Mouse (Mus musculus): ENCODE measurements around the gene Cd69.

Gene Cd69

DNA sequence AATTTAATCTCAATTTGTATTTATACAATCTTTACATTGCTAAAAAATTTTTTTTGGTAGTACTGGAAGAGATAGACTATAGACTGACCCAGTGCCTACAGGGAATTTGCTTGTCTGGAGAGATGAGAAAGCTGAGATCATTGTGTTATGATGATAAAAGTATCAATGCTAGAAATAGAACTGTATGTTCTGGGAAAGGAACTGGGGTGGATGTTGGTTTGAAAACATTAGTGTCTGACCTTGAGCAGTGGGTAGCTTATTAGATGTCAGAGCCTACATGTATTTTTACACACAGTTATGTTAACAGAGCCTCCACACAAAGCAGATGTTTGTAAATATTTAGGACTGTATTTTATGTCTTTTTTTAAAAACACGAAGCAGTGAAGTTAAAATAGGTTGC is 51.1 kb downstream of the Cd69 start:
- DNase-seq (ENCODE audit: low spot score in 2 of 2): no peak

DNA sequence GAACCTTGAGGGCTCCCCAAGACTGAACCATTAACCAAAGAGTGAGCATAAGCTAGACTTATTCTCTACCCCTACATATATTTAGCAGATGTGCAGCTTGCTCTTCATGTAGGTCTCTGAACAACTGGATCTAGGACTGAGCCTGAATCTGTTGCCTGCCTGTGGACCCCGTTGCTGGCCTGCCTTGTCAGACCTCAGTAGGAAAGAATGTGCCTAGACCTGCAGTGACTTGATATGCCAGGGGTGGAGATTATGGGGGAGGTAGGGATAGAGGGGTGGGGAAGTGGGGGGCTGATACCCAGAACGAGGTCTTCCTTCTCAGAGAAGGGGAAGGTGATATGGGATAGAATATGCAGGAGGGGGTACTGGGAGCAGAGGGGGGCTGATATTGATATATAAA is 51.6 kb downstream of the Cd69 start:
- DNase-seq (ENCODE audit: low spot score in 2 of 2): no peak

DNA sequence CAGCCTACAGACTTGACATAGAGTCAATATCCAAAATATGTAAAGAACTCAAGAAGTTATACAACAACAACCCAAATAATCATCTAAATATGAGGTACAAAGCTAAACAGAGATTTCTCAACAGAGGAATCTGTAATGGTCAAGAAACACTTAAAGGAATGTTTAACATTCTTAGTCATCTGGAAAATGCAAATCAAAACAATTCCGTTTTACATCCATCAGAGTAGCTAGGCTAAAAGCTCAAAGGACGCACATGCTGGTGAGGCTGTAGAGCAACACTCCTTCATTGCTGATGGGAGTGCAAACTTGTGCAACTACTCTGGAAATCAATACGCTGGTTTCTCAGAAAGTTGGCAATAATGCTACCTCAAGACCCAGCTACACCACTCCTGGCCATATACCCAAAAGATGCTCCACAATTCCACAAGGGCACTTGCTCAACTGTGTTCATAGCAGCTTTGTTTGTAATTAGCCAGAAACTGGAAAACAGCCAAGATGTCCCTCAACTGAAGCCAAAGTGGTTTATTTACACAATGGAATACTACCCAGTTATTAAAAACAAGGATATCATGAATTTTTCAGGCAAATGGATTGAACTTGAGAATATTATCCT is 52.9 kb downstream of the Cd69 start:
- no peak for DNase-seq (ENCODE audit: low spot score in 2 of 2)

DNA sequence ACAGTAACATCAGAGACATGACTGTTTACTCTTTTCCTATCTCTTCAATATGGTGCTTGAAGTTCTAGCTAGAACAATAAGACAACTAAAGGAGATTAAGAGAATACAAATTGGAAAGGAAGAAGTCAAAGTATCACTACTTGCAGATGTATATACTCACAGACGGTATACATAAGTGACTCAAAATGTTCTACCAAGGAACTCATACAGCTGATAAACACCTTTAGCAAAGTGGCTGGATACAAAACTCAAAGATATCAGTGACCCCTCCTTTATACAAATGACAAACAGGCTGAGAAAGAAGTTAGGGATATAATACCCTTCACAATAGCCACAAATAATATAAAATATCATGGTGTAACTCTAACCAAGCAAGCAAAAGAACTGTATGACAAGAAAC is 54.2 kb downstream of the Cd69 start:
- no peak for DNase-seq (ENCODE audit: low spot score in 2 of 2)

DNA sequence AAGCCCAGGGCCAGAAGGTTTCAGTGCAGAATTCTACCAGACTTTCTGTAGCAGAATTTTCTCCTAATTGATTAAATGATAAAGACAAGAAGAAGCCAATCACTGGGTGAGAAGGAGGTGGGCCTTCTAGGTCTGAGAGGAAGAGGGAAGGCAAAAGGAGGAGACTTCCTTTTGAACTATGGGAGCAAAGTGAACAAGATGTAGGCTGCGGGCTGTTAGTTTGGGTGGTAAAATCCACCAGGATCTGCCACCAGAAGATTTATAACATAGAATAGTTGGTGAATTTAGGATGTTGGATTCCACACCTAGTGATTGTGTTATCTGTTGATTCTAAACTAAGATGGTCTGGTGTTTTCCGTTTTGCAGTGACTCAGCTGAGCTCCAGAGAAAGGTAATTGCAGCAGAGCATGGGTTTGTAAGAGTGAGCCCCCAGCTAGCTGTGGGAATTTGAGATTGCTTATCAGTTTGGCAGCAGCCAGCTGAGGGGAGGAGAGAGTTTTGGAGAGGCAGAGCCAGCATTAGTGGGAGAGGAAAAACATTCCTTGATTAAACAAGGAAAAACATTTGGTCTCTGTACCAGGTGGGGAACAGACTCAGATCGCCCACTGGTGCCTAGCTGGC is 55.2 kb downstream of the Cd69 start:
- DNase-seq (ENCODE audit: low spot score in 2 of 2): no peak

DNA sequence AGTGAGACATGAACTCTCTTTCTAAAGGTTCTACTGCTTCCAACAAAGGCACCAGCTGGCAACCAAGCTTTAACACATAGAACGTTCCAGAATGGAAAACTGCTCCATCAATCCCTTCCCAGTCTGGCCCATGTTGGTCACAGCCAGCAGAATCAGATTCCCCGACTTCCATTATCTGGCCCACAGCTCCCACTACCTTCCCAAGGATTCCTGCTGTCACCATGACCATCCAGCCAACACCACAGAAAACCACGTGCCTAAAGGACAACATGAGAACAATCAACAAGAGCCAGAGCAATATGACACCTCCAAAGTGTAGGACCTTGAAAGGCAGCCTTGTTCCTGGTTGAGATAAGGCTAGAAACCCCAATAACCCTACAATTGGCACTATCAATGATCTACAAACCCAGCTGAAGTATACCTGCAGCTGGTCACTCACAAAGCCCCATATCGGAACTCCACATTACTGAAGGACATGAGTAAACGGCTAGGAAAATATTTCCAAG is 57.0 kb downstream of the Cd69 start:
- no peak for DNase-seq (ENCODE audit: low spot score in 2 of 2)

All from cerebellum, postnatal 4 days (tissue).